Comparison of ENCODE assay signal across 9 mouse cellular contexts in the genomic region with DNA sequence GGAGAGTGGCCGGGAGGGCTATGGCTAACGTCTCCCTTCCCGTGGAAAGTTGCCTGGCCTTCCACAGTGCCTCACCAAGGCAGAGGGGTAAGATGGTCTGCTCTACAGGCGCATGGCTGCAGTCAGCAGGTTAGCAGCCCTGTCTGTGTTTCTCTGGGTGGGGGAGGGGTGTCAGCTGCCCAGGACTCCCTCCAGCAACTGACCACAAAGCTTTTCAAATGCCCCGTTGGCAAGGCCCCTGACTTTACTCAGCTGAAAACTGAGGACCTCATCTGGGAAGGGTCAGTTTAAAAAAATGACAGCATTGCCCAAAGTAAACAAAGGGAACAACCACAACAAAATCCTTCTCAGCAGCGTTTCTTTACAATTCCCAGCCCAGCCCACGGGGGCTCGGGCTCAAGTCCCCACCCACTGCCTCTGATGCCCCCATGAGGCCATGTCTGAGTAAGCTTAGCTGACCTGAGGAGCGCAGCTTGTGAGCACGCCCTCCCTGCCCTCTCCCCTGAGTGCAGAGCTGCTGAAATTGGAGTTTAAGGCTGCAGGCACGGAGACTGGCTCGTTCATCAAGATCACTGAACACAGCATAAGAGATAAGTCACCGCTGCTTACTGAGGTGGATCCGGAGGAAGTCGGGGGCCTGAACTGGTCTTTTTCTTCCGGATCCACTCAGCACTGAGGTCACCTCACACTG. TPM values are rescaled to one million over a fixed set of nuclear protein-coding genes. Genes with fewer than 3 reads are reported as not detected.
DNase-seq lines count a peak whose midpoint lies in the region; ATAC-seq and TF ChIP-seq lines count a peak whose summit lies in the region.
"Had no signal": no experiment of that assay in that cellular context is flagged by ENCODE, and none has a peak within 500 bp of the region (broad histone marks: within the 10 kb centered on the region; RNA-seq: fewer than 3 reads in every experiment).

No protein-coding gene starts in this region.

- no peak for TF ChIP-seq POLR2A in kidney, adult 2 months (IDR thresholded peaks at IDR 0.05; ENCODE audit: low read depth, low read length)

- peak overlapping the region; percentile 19; the same call in 1 of the 2 replicates for H3K27ac ChIP-seq in kidney, adult 2 months (ENCODE audit: insufficient read depth, low read depth, low read length)
- H3K27ac ChIP-seq in lung, postnatal 0 days (ENCODE audit: low read length) = no peak overlapping the region

- H3K4me3 ChIP-seq in kidney, adult 2 months (ENCODE audit: insufficient read depth, low read depth, low read length) = no peak overlapping the region; the same call in 1 of the 2 replicates
- peak overlapping the region; percentile 0; the same call in 1 of the 2 replicates for H3K4me3 ChIP-seq in lung, postnatal 0 days (ENCODE audit: low read depth, low read length)

- no peak for ATAC-seq in cerebellum, adult (ENCODE audit: insufficient number of reproducible peaks, low FRiP score, low TSS enrichment)
- ATAC-seq in lung, postnatal 0 days = peak; percentile 50

- TF ChIP-seq CTCF in kidney, adult 2 months (conservative IDR thresholded peaks at IDR 0.05; ENCODE audit: insufficient read depth, insufficient read length, low read depth, low read length) = no peak
- peak; percentile 56 for TF ChIP-seq CTCF in lung, postnatal 0 days (IDR thresholded peaks at IDR 0.05)

- no peak for TF ChIP-seq EP300 in lung, postnatal 0 days (IDR thresholded peaks at IDR 0.05)

- H3K9ac ChIP-seq in lung, postnatal 0 days (replicated peaks; ENCODE audit: low read depth) = 0 out of 2 replicates have a peak overlapping the region, but pooled peaks have one; percentile 9

- H3K4me2 ChIP-seq in lung, postnatal 0 days (replicated peaks; ENCODE audit: low read depth, low read length) = peak overlapping the region; percentile 44

- no peaks in the 10 kb centered on the region; the same call in 1 of the 2 replicates for H3K27me3 ChIP-seq in kidney, adult 2 months (replicated peaks; ENCODE audit: control insufficient read depth, insufficient read depth, low read length)
- no peaks in the 10 kb centered on the region for H3K27me3 ChIP-seq in lung, postnatal 0 days (replicated peaks; ENCODE audit: insufficient read depth, low read length)

- no peaks in the 10 kb centered on the region for H3K36me3 ChIP-seq in kidney, adult 2 months (ENCODE audit: control insufficient read depth, insufficient read depth, low read length)
- H3K36me3 ChIP-seq in lung, postnatal 0 days (ENCODE audit: insufficient read depth, low read length) = no peaks in the 10 kb centered on the region
- H3K36me3 ChIP-seq: G1E had no signal

- 0 out of 2 replicates have a peak, but pooled peaks cover 3% of the 10 kb centered on the region for H3K4me1 ChIP-seq in kidney, adult 2 months (ENCODE audit: control insufficient read depth, insufficient read depth, low read length)
- peaks cover 9% of the 10 kb centered on the region; the same call in 1 of the 2 replicates for H3K4me1 ChIP-seq in lung, postnatal 0 days (ENCODE audit: insufficient read depth, low read depth, low read length)

- WGBS in kidney, adult 2 months = 17% methylated on average over 16 of the region's 16 CpGs
- 8% methylated on average over 16 of the region's 16 CpGs for WGBS in lung, postnatal 0 days

- peak; percentile 39 to 48 for DNase-seq in cerebellum, postnatal 14 days
- DNase-seq in c-Kit-positive CD71-positive TER-119-positive erythroid progenitor cells, embryonic 14.5 days (ENCODE audit: low spot score) = peak; percentile 30
- DNase-seq in heart, adult 18-20 months = peak; percentile 31 to 39
- DNase-seq in kidney, adult 2 months = peak; percentile 19
- DNase-seq in lung, postnatal 0 days (ENCODE audit: low spot score) = peak; percentile 49
- DNase-seq in right cerebral cortex, postnatal 4 days = peak; percentile 38
- no peak for DNase-seq in cerebellum, adult 11 months

- H3K9me3 ChIP-seq in lung, postnatal 0 days (ENCODE audit: low read length) = no peaks in the 10 kb centered on the region

RNA-seq across cellular contexts. Expression of gene Sec22b, which starts 41.4 kb away (rescaled TPM):
- total RNA-seq in heart, adult 18-20 months (2021) = 10 to 100 TPM; 49.2 to 52.3 TPM
- 24.6 and 31.1 TPM in 2 replicates for polyA plus RNA-seq in kidney, adult 2 months (2012; rRNA removed)
- 87.9 and 88.7 TPM in 2 replicates for polyA plus RNA-seq in lung, postnatal 0 days (2015; fragmentation: Nextera tagmentation; extraction: Ambion mirVana)

RNA-seq across cellular contexts. Expression of gene Pde4dip, which starts 53.9 kb away (rescaled TPM):
- 1,000 to 10,000 TPM; 1,617 to 1,852 TPM for total RNA-seq in heart, adult 18-20 months (2021)
- 37.7 and 58.1 TPM in 2 replicates for polyA plus RNA-seq in kidney, adult 2 months (2012; rRNA removed)
- 7.1 and 8.5 TPM in 2 replicates for polyA plus RNA-seq in lung, postnatal 0 days (2015; fragmentation: Nextera tagmentation; extraction: Ambion mirVana)
